Mouse (Mus musculus) c-Kit-negative CD71-positive TER-119-positive erythroid progenitor cells, embryonic 14.5 days (primary cell): ENCODE data around the gene P2ry4.

Source experiments
- DNase-seq: peaks from one replicate; pipeline ENCODE4 v3.0.0-alpha.2; 2013; ENCODE audit warnings: low read depth, low spot score

Gene P2ry4

GRCm38 (mm10) chrX:100594791-100595190 lies at the start of gene P2ry4:
TSS of gene P2ry4 (minus strand) at chrX:100594869.
- no peak for DNase-seq

- no peak for DNase-seq
These were observed 43.8 kb upstream of the P2ry4 start for GRCm38 (mm10) chrX:100638477-100638876.

GRCm38 (mm10) chrX:100629076-100629475 lies 34.4 kb upstream of the P2ry4 start:
- DNase-seq: no peak

- peak; percentile 82 for DNase-seq
These were observed 31.4 kb upstream of the P2ry4 start, which contains the start of gene Pdzd11 for GRCm38 (mm10) chrX:100625802-100626793. TSS of gene Pdzd11 (minus strand) at chrX:100626568.

- DNase-seq: no peak
These were observed 30.8 kb upstream of the P2ry4 start, which contains the start of gene Kif4 for GRCm38 (mm10) chrX:100625546-100625801. TSS of gene Kif4 (plus strand) at chrX:100625737.

GRCm38 (mm10) chrX:100625146-100625545 lies 30.5 kb upstream of the P2ry4 start:
- DNase-seq: no peak

GRCm38 (mm10) chrX:100624242-100624641 lies 29.6 kb upstream of the P2ry4 start:
- no peak for DNase-seq

GRCm38 (mm10) chrX:100621366-100621765 lies 26.7 kb upstream of the P2ry4 start:
- DNase-seq: no peak

- no peak for DNase-seq
These were observed 23.8 kb upstream of the P2ry4 start for GRCm38 (mm10) chrX:100618488-100618887.

GRCm38 (mm10) chrX:100605314-100605713 lies 10.6 kb upstream of the P2ry4 start, which contains the start of gene Arr3:
TSS of gene Arr3 (plus strand) at chrX:100605497.
- no peak for DNase-seq

- DNase-seq: no peak
These were observed 5.1 kb upstream of the P2ry4 start for GRCm38 (mm10) chrX:100599755-100600154.

GRCm38 (mm10) chrX:100597439-100597838 lies 2.8 kb upstream of the P2ry4 start:
- no peak for DNase-seq

- no peak for DNase-seq
These were observed 22.7 kb downstream of the P2ry4 start, which contains the start of gene Awat1 for GRCm38 (mm10) chrX:100571951-100572350. TSS of gene Awat1 (plus strand) at chrX:100572251.

GRCm38 (mm10) chrX:100565696-100566095 lies 29.0 kb downstream of the P2ry4 start:
- no peak for DNase-seq

GRCm38 (mm10) chrX:100556026-100556425 lies 38.6 kb downstream of the P2ry4 start:
- no peak for DNase-seq
